Mouse (Mus musculus) gastrocnemius, adult 2 months (tissue): ENCODE data around the gene Tbc1d10a. TPM values are rescaled to one million over a fixed set of nuclear protein-coding genes. Genes with fewer than 3 reads are reported as not detected.
A peak's percentile ranks its signal among the peaks of the same experiment; 100 is the strongest.

Source experiments
- DNase-seq: peaks from one replicate; pipeline ENCODE4 v3.0.0; 2022
- H3K27ac ChIP-seq: fragments of 200-600 bp; 2 replicates; pipeline ENCODE4 v1.8.1; 2022; ENCODE audit warnings: mild to moderate bottlenecking
- H3K4me3 ChIP-seq: fragments of 200-600 bp; 2 replicates; pipeline ENCODE4 v1.8.1; 2022; ENCODE audit warnings: mild to moderate bottlenecking, moderate library complexity
- CTCF ChIP-seq: fragments of 200-600 bp; IDR thresholded peaks from 2 replicates; pipeline ENCODE4 v1.8.1; 2022; ENCODE audit warnings: antibody characterized with exemption, mild to moderate bottlenecking, moderate library complexity
- intact Hi-C: fragments of 180-260 bp; cut with DNase I; formaldehyde crosslinking; loops from one replicate; pipeline ENCODE4 v1.15.1; 2025
- total RNA-seq, 2 experiments: library from RNA; stranded (reverse); gene quantifications; 2 replicates each; pipeline ENCODE4 v1.2.3; 2021

The Tbc1d10a gene
- total RNA-seq, 2 experiments from 2014 or later = 3.1 to 5.2 TPM

DNA sequence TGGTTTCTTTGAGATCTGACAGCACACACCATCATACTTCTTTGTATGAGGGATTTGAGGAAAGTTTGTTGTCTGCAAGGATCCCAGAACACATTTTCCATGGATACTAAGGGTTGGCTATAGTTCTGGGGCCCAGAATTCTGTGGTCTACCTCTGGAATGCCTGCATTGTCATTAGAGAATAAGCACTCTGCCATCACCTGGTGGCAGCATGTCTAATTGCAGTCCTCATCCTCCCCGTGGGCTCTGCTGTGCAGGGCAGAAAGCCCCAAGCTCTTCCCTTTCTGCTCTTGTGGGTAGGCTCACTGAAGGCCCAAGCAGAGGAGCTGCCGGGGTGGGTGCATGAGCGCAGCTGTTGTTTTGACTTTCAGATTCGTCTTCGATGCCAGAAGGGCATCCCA is 23.0 kb downstream of the Tbc1d10a start:
- intact Hi-C loops = no loop called here
- Histone ChIP-seq H3K4me3 (no peak overlapping the region), H3K27ac (no peak overlapping the region)
- no peak for DNase-seq
- peak; percentile 46 for TF ChIP-seq CTCF

GRCm38 (mm10) chr11:4210786-4211185 is 24.2 kb downstream of the Tbc1d10a start:
- no peak for DNase-seq
- no peak overlapping the region for H3K27ac ChIP-seq
- no peak for TF ChIP-seq CTCF
- no peak overlapping the region for H3K4me3 ChIP-seq
- intact Hi-C loops = loop anchor here (10.0 kb wide), 1 partner anchor 46 kb away; the partner anchor contains the start of genes Ccdc157 and Sf3a1

GRCm38 (mm10) chr11:4213107-4213506 is 26.5 kb downstream of the Tbc1d10a start:
- Histone ChIP-seq H3K4me3 (no peak overlapping the region), H3K27ac (no peak overlapping the region)
- no peak for TF ChIP-seq CTCF
- DNase-seq = no peak
- intact Hi-C loops = loop anchor here (10.0 kb wide), 1 partner anchor 48 kb away; the partner anchor contains the start of genes Ccdc157 and Sf3a1

DNA sequence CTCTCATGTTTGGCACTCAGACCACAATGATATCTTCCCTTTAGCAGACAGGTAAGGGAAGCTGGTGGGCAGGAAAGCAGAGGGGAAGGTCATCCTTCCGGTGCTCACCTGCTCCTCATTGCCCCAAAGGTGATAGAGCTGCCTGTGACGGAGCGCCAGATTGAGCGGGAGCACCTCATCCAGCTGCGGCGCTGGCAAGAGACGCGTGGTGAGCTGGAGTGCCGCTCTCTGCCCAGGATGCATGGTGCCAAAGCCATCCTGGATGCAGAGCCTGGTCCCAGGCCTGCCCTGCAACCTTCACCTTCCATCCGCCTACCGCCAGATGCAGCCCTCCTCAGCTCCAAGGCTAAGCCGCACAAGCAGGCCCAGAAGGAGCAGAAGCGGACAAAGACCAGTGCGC is 28.0 kb downstream of the Tbc1d10a start:
- intact Hi-C loops = loop anchor here (10.0 kb wide), 1 partner anchor 50 kb away; the partner anchor contains the start of genes Ccdc157 and Sf3a1
- TF ChIP-seq CTCF = no peak
- Histone ChIP-seq H3K4me3 (no peak overlapping the region), H3K27ac (0 out of 2 replicates have a peak overlapping the region, but pooled peaks have one; percentile 85)
- DNase-seq = no peak

- TF ChIP-seq CTCF = no peak
- Histone ChIP-seq H3K4me3 (no peak overlapping the region), H3K27ac (peak overlapping the region; percentile 85)
- intact Hi-C loops = loop anchor here (10.0 kb wide), 1 partner anchor 50 kb away; the partner anchor contains the start of genes Ccdc157 and Sf3a1
- DNase-seq = no peak
Measured at GRCm38 (mm10) chr11:4215061-4215460, 28.5 kb downstream of the Tbc1d10a start.

- intact Hi-C loops = loop anchor here (10.0 kb wide), 1 partner anchor 52 kb away; the partner anchor contains the start of genes Ccdc157 and Sf3a1
- no peak for TF ChIP-seq CTCF
- H3K4me3 ChIP-seq = peak overlapping the region; percentile 34
- peak; percentile 59 for DNase-seq
- H3K27ac ChIP-seq = peak overlapping the region; percentile 85
Measured at GRCm38 (mm10) chr11:4216248-4217000, 29.8 kb downstream of the Tbc1d10a start.

- DNase-seq = peak; percentile 94
- intact Hi-C loops = loop anchor here (10.0 kb wide), 1 partner anchor 53 kb away; the partner anchor contains the start of genes Ccdc157 and Sf3a1
- peak within 1 kb of the TSS; percentile 89 for H3K4me3 ChIP-seq
- peak within 1 kb of the TSS; percentile 85 for H3K27ac ChIP-seq
- no peak for TF ChIP-seq CTCF
Measured at GRCm38 (mm10) chr11:4217914-4218629, 31.5 kb downstream of the Tbc1d10a start, which contains the start of gene Castor1. Gene Castor1, plus strand, starts transcription at chr11:4218225.

DNA sequence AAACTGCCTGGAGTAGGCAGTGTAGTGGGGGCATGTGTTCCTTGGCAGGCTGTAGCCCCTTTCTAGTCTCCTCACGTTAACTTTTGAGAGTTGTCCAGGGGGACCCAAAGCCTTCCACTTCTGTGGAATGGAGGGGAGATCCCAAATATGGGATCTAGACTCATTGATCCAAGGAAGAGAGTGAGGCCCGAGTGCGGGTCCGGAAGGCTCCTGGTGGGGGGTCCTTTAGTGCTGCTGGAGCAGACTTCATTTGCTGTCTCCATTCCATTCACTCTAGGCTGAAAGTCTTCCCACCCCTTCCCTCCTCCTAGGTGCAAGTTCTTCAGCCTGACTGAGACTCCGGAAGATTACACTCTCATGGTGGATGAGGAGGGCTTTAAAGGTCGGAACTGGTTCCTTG is 32.0 kb downstream of the Tbc1d10a start:
- intact Hi-C loops = loop anchor here (1.0 to 10.0 kb wide), 2 partner anchors 54 to 83 kb away; partner anchors contain the start of genes Ccdc157, Rnf215 and Sf3a1
- TF ChIP-seq CTCF = no peak
- Histone ChIP-seq H3K27ac (peak overlapping the region; percentile 85), H3K4me3 (peak overlapping the region; percentile 89)
- no peak for DNase-seq

DNA sequence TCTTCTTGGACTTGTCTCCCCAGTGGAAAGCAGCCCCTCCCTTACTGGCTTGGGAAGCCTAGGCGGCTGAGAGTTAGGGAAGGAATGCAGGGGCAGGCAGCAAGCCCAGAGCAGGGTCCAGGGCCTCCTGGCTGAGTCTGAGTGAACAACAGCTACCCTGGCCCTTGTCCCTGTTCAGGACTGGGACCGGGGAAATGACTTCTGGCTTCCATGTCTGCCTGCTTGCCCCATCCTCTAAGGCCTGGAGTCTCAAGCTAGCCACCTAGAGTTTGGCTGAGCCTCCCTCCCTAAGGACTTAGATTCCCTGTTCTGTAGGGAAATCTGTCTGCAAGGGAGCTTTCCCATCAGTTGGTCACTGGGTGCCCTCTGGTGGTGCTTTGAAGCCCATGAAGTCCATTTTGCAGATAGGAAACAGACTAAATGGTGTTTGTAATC is 32.7 kb downstream of the Tbc1d10a start:
- peak; percentile 80 for DNase-seq
- TF ChIP-seq CTCF = peak; percentile 87
- intact Hi-C loops = loop anchor here (1.0 to 10.0 kb wide), 2 partner anchors 55 to 84 kb away; partner anchors contain the start of genes Ccdc157, Rnf215 and Sf3a1
- peak overlapping the region; percentile 89 for H3K4me3 ChIP-seq
- H3K27ac ChIP-seq = peak overlapping the region; percentile 85

- intact Hi-C loops = loop anchor here (1.0 to 10.0 kb wide), 4 partner anchors 38 to 205 kb away; partner anchors contain the start of genes Ccdc157, Rnf215 and Sf3a1
- no peak for DNase-seq
- TF ChIP-seq CTCF = no peak
Measured at GRCm38 (mm10) chr11:4219908-4220307, 33.3 kb downstream of the Tbc1d10a start.

GRCm38 (mm10) chr11:4220443-4221400 is 34.1 kb downstream of the Tbc1d10a start:
- peak; percentile 87 for DNase-seq
- TF ChIP-seq CTCF = peak; percentile 94
- Histone ChIP-seq H3K4me3 (no peak overlapping the region), H3K27ac (peak overlapping the region; percentile 85; the same call in 1 of the 2 replicates)
- intact Hi-C loops = loop anchor here (1.0 to 2.0 kb wide), 2 partner anchors 38 to 204 kb away; no protein-coding TSS in a partner anchor

More at GRCm38 (mm10) chr11:4219908-4220307, 33.3 kb downstream of the Tbc1d10a start:
- H3K27ac ChIP-seq = peak overlapping the region; percentile 85
- H3K4me3 ChIP-seq = no peak overlapping the region
